14 mouse cellular contexts compared by ENCODE assay signal in genomic region chr16:92196741-92197331, GRCm38 (mm10).
DNase-seq lines count a peak whose midpoint lies in the region; ATAC-seq lines count a peak whose summit lies in the region.
"Had no signal": no experiment of that assay in that cellular context is flagged by ENCODE, and none has a peak within 500 bp of the region (broad histone marks: within the 10 kb centered on the region; RNA-seq: fewer than 3 reads in every experiment).

No protein-coding gene starts in this region.

- H3K9ac ChIP-seq in hindbrain, embryonic 15.5 days = no peak overlapping the region
- H3K9ac ChIP-seq in hindbrain, embryonic 12.5 days = no peak overlapping the region
- H3K9ac ChIP-seq: liver, embryonic 13.5 days; stomach, embryonic 15.5 days had no signal

- no peaks in the 10 kb centered on the region for H3K9me3 ChIP-seq in hindbrain, embryonic 15.5 days
- peaks cover 7% of the 10 kb centered on the region; the same call in 1 of the 2 replicates for H3K9me3 ChIP-seq in hindbrain, embryonic 12.5 days (replicated peaks)
- H3K9me3 ChIP-seq: liver, embryonic 13.5 days; stomach, embryonic 15.5 days had no signal

- H3K27me3 ChIP-seq in hindbrain, embryonic 15.5 days = no peaks in the 10 kb centered on the region
- H3K27me3 ChIP-seq in hindbrain, embryonic 12.5 days = no peaks in the 10 kb centered on the region
- H3K27me3 ChIP-seq: liver, embryonic 13.5 days; Patski; stomach, embryonic 15.5 days had no signal

- ATAC-seq in hindbrain, embryonic 15.5 days (ENCODE audit: low FRiP score, low read depth) = peak; percentile 35
- no peak for ATAC-seq in hindbrain, embryonic 12.5 days (ENCODE audit: low FRiP score)
- ATAC-seq: CD4-positive, CD25-positive, alpha-beta regulatory T cell, adult 4 months; Patski had no signal

- no peaks in the 10 kb centered on the region for H3K36me3 ChIP-seq in hindbrain, embryonic 15.5 days
- no peaks in the 10 kb centered on the region for H3K36me3 ChIP-seq in hindbrain, embryonic 12.5 days
- H3K36me3 ChIP-seq: liver, embryonic 13.5 days; stomach, embryonic 15.5 days had no signal

- peak; percentile 24 for DNase-seq in lung, postnatal 10 days
- DNase-seq in lung, postnatal 25 days (ENCODE audit: low spot score) = no peak
- peak; percentile 39 for DNase-seq in fat pad, adult 2 months (ENCODE audit: extremely low read depth, low read depth, low spot score)
- peak; percentile 37 to 56 for DNase-seq in kidney, postnatal 36 days
- no peak for DNase-seq in spleen, adult 18-20 months
- DNase-seq: gastrocnemius, postnatal 10 days; liver, embryonic 13.5 days had no signal

- H3K4me3 ChIP-seq in hindbrain, embryonic 15.5 days = no peak overlapping the region
- no peak overlapping the region for H3K4me3 ChIP-seq in hindbrain, embryonic 12.5 days
- H3K4me3 ChIP-seq: left cerebral cortex, adult 2 months; liver, embryonic 13.5 days; myocyte; stomach, embryonic 15.5 days had no signal

- WGBS in hindbrain, embryonic 15.5 days = 51% methylated on average over 8 of the region's 8 CpGs
- 72% methylated on average over 8 of the region's 8 CpGs for WGBS in hindbrain, embryonic 12.5 days

- H3K4me2 ChIP-seq in hindbrain, embryonic 15.5 days = no peak overlapping the region
- H3K4me2 ChIP-seq in hindbrain, embryonic 12.5 days (replicated peaks) = no peak overlapping the region
- H3K4me2 ChIP-seq: liver, embryonic 13.5 days; stomach, embryonic 15.5 days had no signal

- H3K27ac ChIP-seq in hindbrain, embryonic 15.5 days (replicated peaks) = 0 out of 2 replicates have a peak overlapping the region, but pooled peaks have one; percentile 26
- no peak overlapping the region for H3K27ac ChIP-seq in hindbrain, embryonic 12.5 days
- H3K27ac ChIP-seq: left cerebral cortex, adult 2 months; liver, embryonic 13.5 days; stomach, embryonic 15.5 days had no signal

- H3K4me1 ChIP-seq in hindbrain, embryonic 15.5 days (replicated peaks) = no peaks in the 10 kb centered on the region
- peaks cover 4% of the 10 kb centered on the region; the same call in 1 of the 2 replicates for H3K4me1 ChIP-seq in hindbrain, embryonic 12.5 days
- H3K4me1 ChIP-seq: liver, embryonic 13.5 days; stomach, embryonic 15.5 days had no signal

Comparison
In these comparisons a context has a peak if more than half of its experiments do, and no peak if none do; other contexts are left out.
1. DNase-seq: peak in lung, postnatal 10 days (single experiment), fat pad, adult 2 months (single experiment) and kidney, postnatal 36 days (2 of 2); none in lung, postnatal 25 days (single experiment) and spleen, adult 18-20 months (0 of 2).